Mouse (Mus musculus): ENCODE measurements around the gene Ensa. TPM values are rescaled to one million over a fixed set of nuclear protein-coding genes. Genes with fewer than 3 reads are reported as not detected.
"Not testable (repeated sequence)": the region's sequence is repeated elsewhere in the genome, so short reads cannot be mapped to it uniquely, and the experiment has no call there.

The Ensa gene
- polyA plus RNA-seq, 1 experiment from 2014 or later: 32.7 TPM

DNA sequence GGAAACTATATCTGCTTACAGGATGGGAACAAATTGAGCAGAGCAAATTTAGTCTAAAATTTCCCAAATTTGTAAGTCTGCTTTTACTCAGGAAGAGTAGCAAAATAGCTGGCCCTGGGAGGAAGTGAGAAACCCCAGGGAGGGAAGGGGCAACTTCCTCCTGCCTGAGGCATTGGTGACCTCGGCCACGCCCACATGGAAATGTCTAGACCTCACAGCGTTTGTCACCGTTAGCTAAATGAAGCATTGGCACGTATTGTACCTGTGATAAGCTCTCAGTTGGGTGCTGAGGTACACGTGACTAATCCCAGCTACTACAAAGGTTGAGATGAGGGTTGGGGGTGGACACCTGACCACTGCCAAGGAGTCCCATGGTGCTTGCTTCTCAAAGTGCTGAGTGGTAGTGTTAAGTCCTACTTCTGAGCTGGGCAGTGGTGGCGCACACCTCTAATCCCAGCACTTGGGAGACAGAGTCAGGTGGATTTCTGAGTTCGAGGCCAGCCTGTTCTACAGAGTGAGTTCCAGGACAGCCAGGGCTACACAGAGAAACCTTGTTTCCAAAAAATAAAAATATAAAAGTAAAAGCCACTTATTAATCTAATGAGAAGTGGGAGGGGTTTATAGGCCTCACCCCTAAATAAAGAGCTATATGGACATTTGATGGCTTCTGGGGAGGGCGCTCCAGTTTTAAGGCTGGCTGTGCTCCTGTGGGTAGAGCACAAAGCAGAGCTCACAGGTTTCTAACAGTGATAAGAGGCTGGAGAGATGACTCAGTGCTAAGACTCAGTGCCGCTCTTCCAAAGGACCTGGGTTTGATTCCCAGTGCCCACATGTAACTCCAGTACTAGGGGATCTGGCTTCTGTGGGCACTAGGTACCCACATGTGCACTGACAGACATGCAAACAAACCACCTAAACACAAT lies 20.8 kb downstream of the Ensa start:
- no peak overlapping the region for H3K4me3 ChIP-seq (replicated peaks)
- peak; percentile 49 for ATAC-seq (ENCODE audit: insufficient read depth)
- H3K9ac ChIP-seq: no peak overlapping the region
- H3K4me2 ChIP-seq: no peak overlapping the region
- H3K36me3 ChIP-seq (replicated peaks): 0 out of 2 replicates have a peak, but pooled peaks cover 3% of the 10 kb centered on the region
- H3K27ac ChIP-seq (replicated peaks): peak overlapping the region; percentile 69
- no peaks in the 10 kb centered on the region for H3K9me3 ChIP-seq (replicated peaks)
- 31% methylated on average over 10 of the region's 10 CpGs for WGBS (ENCODE audit: insufficient replicate concordance)
- H3K27me3 ChIP-seq: no peaks in the 10 kb centered on the region
- peaks cover 51% of the 10 kb centered on the region for H3K4me1 ChIP-seq (replicated peaks)

- WGBS (ENCODE audit: insufficient replicate concordance): 79% methylated on average over 5 of the region's 5 CpGs
- no peak overlapping the region for H3K27ac ChIP-seq (replicated peaks)
- H3K9me3 ChIP-seq (replicated peaks): no peaks in the 10 kb centered on the region
- no peaks in the 10 kb centered on the region for H3K36me3 ChIP-seq (replicated peaks)
- peaks cover 57% of the 10 kb centered on the region for H3K4me1 ChIP-seq (replicated peaks)
- H3K27me3 ChIP-seq: no peaks in the 10 kb centered on the region
- no peak overlapping the region for H3K4me2 ChIP-seq
- H3K9ac ChIP-seq: no peak overlapping the region
- H3K4me3 ChIP-seq (replicated peaks): no peak overlapping the region
- ATAC-seq (ENCODE audit: insufficient read depth): no peak
Observed at GRCm38 (mm10) chr3:95648016-95648415, 23.2 kb downstream of the Ensa start.

DNA sequence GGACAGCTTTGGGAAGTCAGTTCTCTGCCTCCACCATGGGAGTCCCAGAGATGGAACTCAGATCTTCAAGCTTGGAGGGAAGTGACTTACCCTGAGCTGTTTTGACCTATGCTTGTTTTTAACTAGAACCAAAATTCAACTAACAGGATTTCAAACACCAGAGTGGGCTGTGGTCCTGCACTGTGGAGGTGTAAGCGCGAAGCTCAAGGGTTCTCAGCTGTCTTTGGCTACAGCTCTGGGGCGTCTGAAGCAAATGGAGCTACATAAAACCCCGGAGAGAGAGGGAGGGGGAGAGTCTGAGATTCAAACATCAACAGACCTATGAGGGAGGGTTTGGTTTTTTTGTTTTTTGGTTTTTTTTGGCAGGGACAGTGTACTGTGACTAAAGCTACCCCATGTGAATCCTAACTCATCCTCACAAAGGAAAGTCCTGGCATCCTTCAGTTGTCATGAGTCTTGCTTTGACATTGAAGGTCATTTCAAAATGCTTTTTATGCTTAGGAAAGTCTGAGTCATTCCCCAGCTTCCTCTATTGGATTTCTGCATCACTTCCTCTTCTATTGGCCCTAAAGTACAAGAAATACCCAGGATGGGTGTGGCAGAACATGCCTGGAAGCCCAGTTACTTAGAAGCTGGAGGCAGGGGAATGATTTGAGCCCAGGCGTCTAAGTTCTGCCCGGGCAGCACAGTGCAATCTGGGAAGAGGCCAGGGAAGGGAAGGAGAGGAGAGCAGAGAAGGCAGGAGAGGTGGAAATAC lies 25.7 kb downstream of the Ensa start:
- Histone ChIP-seq H3K27ac (replicated peaks) (peak overlapping the region; percentile 75), H3K4me1 (replicated peaks) (peaks cover 50% of the 10 kb centered on the region), H3K9me3 (replicated peaks) (no peaks in the 10 kb centered on the region), H3K9ac (no peak overlapping the region), H3K4me3 (replicated peaks) (no peak overlapping the region), H3K36me3 (replicated peaks) (no peaks in the 10 kb centered on the region), H3K27me3 (no peaks in the 10 kb centered on the region), H3K4me2 (0 out of 2 replicates have a peak overlapping the region, but pooled peaks have one; percentile 0)
- ATAC-seq (ENCODE audit: insufficient read depth): no peak
- 44% methylated on average over 6 of the region's 6 CpGs for WGBS (ENCODE audit: insufficient replicate concordance)

- Histone ChIP-seq H3K9ac (no peak overlapping the region), H3K36me3 (replicated peaks) (no peaks in the 10 kb centered on the region), H3K9me3 (replicated peaks) (no peaks in the 10 kb centered on the region), H3K27me3 (no peaks in the 10 kb centered on the region), H3K4me2 (0 out of 2 replicates have a peak overlapping the region, but pooled peaks have one; percentile 0), H3K4me3 (replicated peaks) (no peak overlapping the region), H3K4me1 (replicated peaks) (peaks cover 46% of the 10 kb centered on the region), H3K27ac (replicated peaks) (peak overlapping the region; percentile 75)
- 68% methylated on average over 3 of the region's 3 CpGs for WGBS (ENCODE audit: insufficient replicate concordance)
- ATAC-seq (ENCODE audit: insufficient read depth): no peak
Observed at GRCm38 (mm10) chr3:95651033-95651373, 26.2 kb downstream of the Ensa start.

- H3K4me2 ChIP-seq: peak overlapping the region; percentile 1; the same call in 1 of the 2 replicates
Observed at GRCm38 (mm10) chr3:95651391-95652203, 26.8 kb downstream of the Ensa start.

GRCm38 (mm10) chr3:95652204-95652811 lies 27.5 kb downstream of the Ensa start:
- H3K4me2 ChIP-seq: peak overlapping the region; percentile 1; the same call in 1 of the 2 replicates
- no peaks in the 10 kb centered on the region for H3K36me3 ChIP-seq (replicated peaks)
- H3K27ac ChIP-seq (replicated peaks): peak overlapping the region; percentile 75
- H3K4me3 ChIP-seq (replicated peaks): no peak overlapping the region
- H3K27me3 ChIP-seq: no peaks in the 10 kb centered on the region
- H3K4me1 ChIP-seq (replicated peaks): peaks cover 49% of the 10 kb centered on the region
- H3K9ac ChIP-seq: no peak overlapping the region
- 0 out of 2 replicates have a peak, but pooled peaks have one; percentile 17 for ATAC-seq (ENCODE audit: insufficient read depth)
- H3K9me3 ChIP-seq (replicated peaks): no peaks in the 10 kb centered on the region
- 53% methylated on average over 7 of the region's 7 CpGs for WGBS (ENCODE audit: insufficient replicate concordance)

More at GRCm38 (mm10) chr3:95651391-95652203, 26.8 kb downstream of the Ensa start:
- H3K4me1 ChIP-seq (replicated peaks): peaks cover 42% of the 10 kb centered on the region
- H3K36me3 ChIP-seq (replicated peaks): no peaks in the 10 kb centered on the region
- no peaks in the 10 kb centered on the region for H3K27me3 ChIP-seq
- H3K4me3 ChIP-seq (replicated peaks): no peak overlapping the region
- no peak overlapping the region for H3K9ac ChIP-seq
- no peak for ATAC-seq (ENCODE audit: insufficient read depth)
- H3K9me3 ChIP-seq (replicated peaks): no peaks in the 10 kb centered on the region
- 72% methylated on average over 16 of the region's 16 CpGs for WGBS (ENCODE audit: insufficient replicate concordance)
- H3K27ac ChIP-seq (replicated peaks): peak overlapping the region; percentile 75

GRCm38 (mm10) chr3:95652871-95653270 lies 28.1 kb downstream of the Ensa start:
- Histone ChIP-seq H3K4me2 (no peak overlapping the region), H3K27me3 (no peaks in the 10 kb centered on the region), H3K4me1 (replicated peaks) (peaks cover 54% of the 10 kb centered on the region), H3K4me3 (replicated peaks) (no peak overlapping the region), H3K27ac (replicated peaks) (peak overlapping the region; percentile 75), H3K9ac (no peak overlapping the region), H3K36me3 (replicated peaks) (no peaks in the 10 kb centered on the region), H3K9me3 (replicated peaks) (no peaks in the 10 kb centered on the region)
- 59% methylated on average over 6 of the region's 6 CpGs for WGBS (ENCODE audit: insufficient replicate concordance)
- no peak for ATAC-seq (ENCODE audit: insufficient read depth)

DNA sequence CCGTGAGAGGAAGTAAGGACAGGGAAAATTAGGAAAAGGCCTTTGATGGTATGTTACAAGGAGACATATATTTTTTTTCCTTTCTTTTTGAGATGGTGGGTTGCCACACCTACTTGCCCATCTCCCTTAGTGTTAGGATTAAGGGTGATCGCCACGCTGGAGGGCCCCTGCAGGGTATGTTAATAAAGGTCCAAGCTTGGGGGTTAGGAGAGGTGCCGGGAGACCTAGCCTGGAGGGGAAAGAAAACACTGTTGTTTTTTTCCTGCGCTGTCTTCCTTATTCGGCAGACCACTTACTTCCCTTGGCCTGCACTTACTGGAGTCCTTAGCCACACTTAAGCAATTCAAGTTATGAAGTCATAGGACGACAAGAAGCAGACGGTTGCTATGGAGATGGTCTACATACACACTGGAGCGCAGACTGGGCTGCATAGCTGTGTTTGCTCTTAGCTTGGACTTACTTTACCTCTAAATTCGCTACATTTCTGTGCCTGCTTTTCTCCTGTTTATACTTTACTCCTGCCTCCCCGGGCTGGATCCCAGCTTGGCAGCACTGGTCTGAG lies 28.8 kb downstream of the Ensa start:
- no peak overlapping the region for H3K4me3 ChIP-seq (replicated peaks)
- no peak for ATAC-seq (ENCODE audit: insufficient read depth)
- no peak overlapping the region for H3K9ac ChIP-seq
- no peaks in the 10 kb centered on the region for H3K36me3 ChIP-seq (replicated peaks)
- WGBS (ENCODE audit: insufficient replicate concordance): 36% methylated on average over 11 of the region's 11 CpGs
- no peaks in the 10 kb centered on the region for H3K9me3 ChIP-seq (replicated peaks)
- peak overlapping the region; percentile 21; the same call in 1 of the 2 replicates for H3K4me2 ChIP-seq
- peak overlapping the region; percentile 75 for H3K27ac ChIP-seq (replicated peaks)
- no peaks in the 10 kb centered on the region for H3K27me3 ChIP-seq
- peaks cover 57% of the 10 kb centered on the region for H3K4me1 ChIP-seq (replicated peaks)

GRCm38 (mm10) chr3:95654371-95654770 lies 29.6 kb downstream of the Ensa start:
- not testable (repeated sequence) for H3K27me3 ChIP-seq; H3K4me3 ChIP-seq (replicated peaks); H3K4me2 ChIP-seq; H3K36me3 ChIP-seq (replicated peaks); H3K9me3 ChIP-seq (replicated peaks); H3K9ac ChIP-seq; ATAC-seq (ENCODE audit: insufficient read depth)
- WGBS (ENCODE audit: insufficient replicate concordance): 77% methylated on average over 3 of the region's 3 CpGs
- Histone ChIP-seq H3K4me1 (replicated peaks) (peaks cover 57% of the 10 kb centered on the region), H3K27ac (replicated peaks) (0 out of 2 replicates have a peak overlapping the region, but pooled peaks have one; percentile 75)

- WGBS (ENCODE audit: insufficient replicate concordance): 71% methylated on average over 5 of the region's 5 CpGs
- Histone ChIP-seq H3K4me3 (replicated peaks) (no peak overlapping the region), H3K4me1 (replicated peaks) (peaks cover 56% of the 10 kb centered on the region), H3K27me3 (no peaks in the 10 kb centered on the region), H3K36me3 (replicated peaks) (peaks cover 7% of the 10 kb centered on the region), H3K4me2 (no peak overlapping the region), H3K9ac (no peak overlapping the region), H3K27ac (replicated peaks) (no peak overlapping the region), H3K9me3 (replicated peaks) (no peaks in the 10 kb centered on the region)
- no peak for ATAC-seq (ENCODE audit: insufficient read depth)
Observed at GRCm38 (mm10) chr3:95655437-95655836, 30.6 kb downstream of the Ensa start.

Data from liver, embryonic 15.5 days (tissue).